Mouse (Mus musculus): ENCODE measurements around the gene Ahctf1. TPM values are rescaled to one million over a fixed set of nuclear protein-coding genes. Genes with fewer than 3 reads are reported as not detected.

Ahctf1 gene
- total and polyA plus RNA-seq, 3 experiments: 56.9 to 489 (median 70.8) TPM

DNA sequence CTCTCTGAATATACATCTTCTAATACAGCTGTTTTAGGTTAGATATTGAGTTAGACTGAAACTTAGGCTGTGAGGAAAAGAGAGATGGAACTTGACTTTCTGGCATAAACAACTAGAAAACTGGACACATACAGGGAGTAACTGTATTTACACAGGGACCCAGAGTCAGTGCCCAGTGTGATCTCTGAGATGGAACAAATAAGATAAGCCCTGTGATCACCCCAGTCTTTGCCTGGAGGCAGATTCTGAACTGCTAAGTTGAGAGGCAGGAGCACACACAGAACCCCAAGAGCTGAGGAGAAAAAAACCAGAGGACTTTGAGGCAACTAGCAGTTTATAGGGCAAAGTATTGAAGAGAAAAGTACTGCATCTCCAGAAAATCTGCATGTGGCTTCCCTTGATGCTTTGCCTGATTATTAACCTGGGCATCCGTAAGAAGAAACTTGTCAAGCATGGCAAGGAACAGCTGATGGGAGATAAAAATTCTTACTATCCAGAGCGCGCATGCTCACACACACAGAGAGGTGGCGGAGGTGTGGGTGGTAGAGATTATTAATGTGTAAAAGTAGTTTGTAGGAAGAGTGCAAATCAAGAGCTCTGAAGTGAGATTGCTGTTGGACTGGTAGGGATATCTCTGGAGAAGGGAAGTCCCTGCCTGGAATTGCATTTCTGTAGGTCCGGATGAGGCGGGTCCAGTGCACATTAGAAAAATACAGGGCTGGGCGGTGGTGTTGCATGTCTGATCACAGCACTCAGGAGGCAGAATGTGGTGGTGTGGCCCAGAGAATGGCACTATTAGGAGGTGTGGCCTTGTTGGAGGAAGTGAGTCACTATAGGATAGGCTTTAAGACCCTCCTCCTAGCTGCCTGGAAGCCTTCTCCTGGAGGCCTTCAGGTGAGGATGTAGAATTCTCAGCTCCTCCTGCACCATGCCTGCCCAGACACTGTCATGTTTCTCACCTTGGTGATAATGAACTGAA is 33.2 kb upstream of the Ahctf1 start:
- Histone ChIP-seq H3K79me2 (ENCODE audit: control insufficient read depth, insufficient read depth, low read length, poor library complexity) (no peaks in the 10 kb centered on the region), H3K27me3 (ENCODE audit: control insufficient read depth in 1 of 2, insufficient read depth in 2 of 2, low read length in 2 of 2) (no peaks in the 10 kb centered on the region), H3K9ac (ENCODE audit: control insufficient read depth, low read depth, low read length, poor library complexity, severe bottlenecking) (no peak overlapping the region), H3K9me3 (replicated peaks; ENCODE audit: insufficient read depth, low read length) (no peaks in the 10 kb centered on the region), H3K27ac (ENCODE audit: control insufficient read depth, low read depth, low read length) (no peak overlapping the region), H3K4me3 (ENCODE audit: control insufficient read depth in 1 of 2, insufficient read depth in 1 of 2, low read depth in 2 of 2, low read length in 2 of 2) (no peak overlapping the region), H3K36me3 (ENCODE audit: control insufficient read depth in 1 of 2, insufficient read depth in 2 of 2, low read length in 2 of 2) (no peaks in the 10 kb centered on the region), H3K4me1 (ENCODE audit: control insufficient read depth in 1 of 2, insufficient read depth in 2 of 2, low read length in 2 of 2) (peaks cover 0 to 6% of the 10 kb centered on the region in 2 experiments; a peak in 1 of 4 replicates)
- TF ChIP-seq E2F4 (IDR thresholded peaks at IDR 0.05; ENCODE audit: borderline replicate concordance, low read depth, low read length): no peak
- DNase-seq (ENCODE audit: low read depth, low spot score): no peak

DNA sequence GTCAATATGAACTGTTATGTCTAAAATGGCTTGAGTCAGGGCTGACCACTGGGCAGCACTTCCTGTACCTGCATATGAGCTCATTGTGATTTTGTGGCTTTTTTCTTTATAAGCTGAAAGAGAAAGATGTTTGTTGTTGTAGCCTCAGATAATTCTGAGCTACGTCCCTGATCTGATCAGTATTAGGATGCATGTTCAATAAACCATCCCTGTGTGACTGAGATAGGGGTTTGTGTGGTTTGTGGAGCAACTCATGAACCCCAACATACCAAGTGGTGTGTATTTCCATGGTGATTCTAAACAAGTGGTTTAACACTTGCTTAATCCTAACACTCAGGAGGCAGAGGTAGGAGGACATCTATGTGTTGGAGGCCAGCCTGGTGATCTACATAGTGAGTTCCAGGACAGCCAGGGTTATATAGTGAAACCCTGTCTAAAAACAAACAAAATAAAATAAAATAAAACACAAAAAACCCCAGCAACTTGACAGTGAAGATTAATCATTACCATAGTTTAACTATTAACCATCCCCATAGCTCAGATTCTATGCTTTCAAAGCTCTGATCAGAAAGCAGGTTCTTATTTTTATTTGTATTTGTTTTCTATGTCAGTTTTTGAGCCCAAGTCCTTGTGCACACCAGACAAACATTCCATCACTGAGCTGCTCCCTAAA is 32.4 kb upstream of the Ahctf1 start:
- Histone ChIP-seq H3K79me2 (ENCODE audit: control insufficient read depth, insufficient read depth, low read length, poor library complexity) (no peaks in the 10 kb centered on the region), H3K4me1 (ENCODE audit: control insufficient read depth in 1 of 2, insufficient read depth in 2 of 2, low read length in 2 of 2) (peaks cover 0 to 6% of the 10 kb centered on the region in 2 experiments; a peak in 1 of 4 replicates), H3K27ac (ENCODE audit: control insufficient read depth, low read depth, low read length) (no peak overlapping the region), H3K4me3 (ENCODE audit: control insufficient read depth in 1 of 2, insufficient read depth in 1 of 2, low read depth in 2 of 2, low read length in 2 of 2) (no peak overlapping the region), H3K9me3 (replicated peaks; ENCODE audit: insufficient read depth, low read length) (no peaks in the 10 kb centered on the region), H3K9ac (ENCODE audit: control insufficient read depth, low read depth, low read length, poor library complexity, severe bottlenecking) (no peak overlapping the region), H3K27me3 (ENCODE audit: control insufficient read depth in 1 of 2, insufficient read depth in 2 of 2, low read length in 2 of 2) (no peaks in the 10 kb centered on the region), H3K36me3 (ENCODE audit: control insufficient read depth in 1 of 2, insufficient read depth in 2 of 2, low read length in 2 of 2) (no peaks in the 10 kb centered on the region)
- no peak for DNase-seq (ENCODE audit: low read depth, low spot score)
- TF ChIP-seq SIN3A (IDR thresholded peaks at IDR 0.05; ENCODE audit: low read length): no peak
- 0 out of 4 replicates have a peak, but pooled peaks of 1 of the 2 experiments have one; percentile 10 for TF ChIP-seq EP300 (IDR thresholded peaks at IDR 0.05; ENCODE audit: low read depth in 1 of 2, low read length in 2 of 2)

DNA sequence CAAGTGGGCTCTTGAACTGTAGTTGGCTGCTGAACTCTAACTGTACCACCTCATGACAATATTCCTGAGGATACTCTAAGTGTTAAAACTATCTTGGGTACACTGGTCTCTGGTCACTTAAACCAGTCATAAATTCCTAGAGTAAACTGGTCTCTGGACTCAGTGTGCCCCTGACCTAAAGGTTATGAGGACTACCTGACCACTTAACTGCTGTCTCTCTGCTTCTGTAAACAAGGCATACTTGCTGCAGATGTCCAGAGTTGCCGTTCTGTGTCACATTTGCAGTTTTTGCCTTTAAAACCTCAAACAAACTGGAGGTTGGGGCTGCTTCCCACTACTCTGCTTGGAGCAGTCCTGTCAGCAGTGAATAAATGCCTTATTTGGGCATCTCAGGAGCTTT is 30.1 kb upstream of the Ahctf1 start:
- TF ChIP-seq MYC (IDR thresholded peaks at IDR 0.05; ENCODE audit: low read depth, low read length) (no peak), TCF12 (IDR thresholded peaks at IDR 0.05; ENCODE audit: low read depth, low read length) (no peak), MAZ (IDR thresholded peaks at IDR 0.05; ENCODE audit: low read depth, low read length) (no peak)
- no peaks in the 10 kb centered on the region for H3K9me3 ChIP-seq (replicated peaks; ENCODE audit: insufficient read depth, low read length)

More for the DNA sequence above, 30.1 kb upstream of the Ahctf1 start:
- H3K27me3 ChIP-seq (ENCODE audit: control insufficient read depth in 1 of 2, insufficient read depth in 2 of 2, low read length in 2 of 2): no peaks in the 10 kb centered on the region
- no peak for DNase-seq (ENCODE audit: low read depth, low spot score)
- H3K79me2 ChIP-seq (ENCODE audit: control insufficient read depth, insufficient read depth, low read length, poor library complexity): no peaks in the 10 kb centered on the region
- H3K9ac ChIP-seq (ENCODE audit: control insufficient read depth, low read depth, low read length, poor library complexity, severe bottlenecking): no peak overlapping the region
- H3K27ac ChIP-seq (ENCODE audit: control insufficient read depth, low read depth, low read length): no peak overlapping the region
- no peak overlapping the region for H3K4me3 ChIP-seq (ENCODE audit: control insufficient read depth in 1 of 2, insufficient read depth in 1 of 2, low read depth in 2 of 2, low read length in 2 of 2)
- no peaks in the 10 kb centered on the region for H3K36me3 ChIP-seq (ENCODE audit: control insufficient read depth in 1 of 2, insufficient read depth in 2 of 2, low read length in 2 of 2)
- H3K4me1 ChIP-seq (ENCODE audit: control insufficient read depth in 1 of 2, insufficient read depth in 2 of 2, low read length in 2 of 2): peaks cover 0 to 6% of the 10 kb centered on the region in 2 experiments; a peak in 1 of 4 replicates

Data from MEL (cell line).